Mouse (Mus musculus) limb, embryonic 10.5 days (tissue): ENCODE results near the gene Fgf22. TPM values are rescaled to one million over a fixed set of nuclear protein-coding genes. Genes with fewer than 3 reads are reported as not detected.

Experiments used
- DNase-seq: peaks from one replicate; pipeline ENCODE4 v3.0.0-alpha.2; 2017; ENCODE audit warnings: low spot score
- H3K27ac ChIP-seq: fragments of 300-500 bp; sonication (generic); 2 replicates; pipeline ENCODE4 v1.5.1; 2016; ENCODE audit warnings: mild to moderate bottlenecking
- H3K27me3 ChIP-seq: fragments of 300-500 bp; sonication (generic); 2 replicates; pipeline ENCODE4 v1.6.1; 2016; ENCODE audit warnings: low read depth, mild to moderate bottlenecking; ENCODE audit not compliant: poor library complexity, severe bottlenecking
- H3K36me3 ChIP-seq: fragments of 300-500 bp; sonication (generic); 2 replicates; pipeline ENCODE4 v1.6.1; 2016; ENCODE audit warnings: mild to moderate bottlenecking, moderate library complexity
- H3K4me1 ChIP-seq: fragments of 300-500 bp; sonication (generic); 2 replicates; pipeline ENCODE4 v1.6.1; 2016
- H3K4me3 ChIP-seq: fragments of 300-500 bp; sonication (generic); 2 replicates; pipeline ENCODE4 v1.5.1; 2016; ENCODE audit warnings: mild to moderate bottlenecking, moderate library complexity
- H3K9me3 ChIP-seq: fragments of 300-500 bp; sonication (generic); replicated peaks from 2 replicates; pipeline ENCODE4 v1.6.1; 2016; ENCODE audit warnings: mild to moderate bottlenecking
- WGBS: fragments of 180-500 bp; shearing (Covaris S2); methylation state at CpG from one replicate; pipeline ENCODE4 v1.1.7; 2016; 5-methylcytosine and 5-hydroxymethylcytosine counted together
- polyA plus RNA-seq: library from polyadenylated mRNA; unstranded; fragments of >200 nt; fragmentation: Nextera tagmentation; extraction: Ambion mirVana; gene quantifications from 2 replicates; pipeline ENCODE4 v1.2.1, GENCODE M21; 2016

Gene Fgf22
- polyA plus RNA-seq, 1 experiment from 2014 or later, result 0.28 TPM

- Histone ChIP-seq H3K4me1 (peaks cover 66% of the 10 kb centered on the region), H3K4me3 (peak overlapping the region; percentile 21; the same call in 1 of the 2 replicates)
- WGBS, result 49% methylated on average over 11 of the region's 11 CpGs
Observed at GRCm38 (mm10) chr10:79805636-79806035, 50.8 kb downstream of the Fgf22 start.

DNA sequence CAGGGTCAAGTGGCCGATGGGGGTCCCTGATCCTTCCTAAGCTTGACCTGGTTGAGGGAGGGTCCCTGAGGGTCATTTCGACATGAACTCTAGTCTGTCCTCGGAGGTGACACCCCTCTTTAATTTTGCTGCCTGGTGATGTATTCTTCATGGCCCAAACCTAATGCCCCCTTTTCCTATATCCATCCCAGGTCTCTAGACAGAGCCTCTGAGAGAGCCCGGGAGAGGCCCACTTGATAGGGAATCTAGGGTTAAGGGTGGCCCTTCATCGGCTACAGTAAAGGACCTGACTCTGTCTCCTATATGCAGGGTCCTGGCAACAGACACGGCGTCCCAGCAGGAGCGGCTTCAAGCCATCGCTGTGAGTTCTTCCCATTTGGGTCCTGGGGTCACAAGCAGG, 51.5 kb downstream of the Fgf22 start:
- Histone ChIP-seq H3K4me1 (peaks cover 62% of the 10 kb centered on the region), H3K27ac (peak overlapping the region; percentile 77; the same call in 1 of the 2 replicates), H3K27me3 (no peaks in the 10 kb centered on the region), H3K9me3 (no peaks in the 10 kb centered on the region), H3K36me3 (peaks cover 50% of the 10 kb centered on the region), H3K4me3 (no peak overlapping the region)
- WGBS, result 90% methylated on average over 9 of the region's 9 CpGs
- DNase-seq, result no peak

More at GRCm38 (mm10) chr10:79805636-79806035, 50.8 kb downstream of the Fgf22 start:
- H3K9me3 ChIP-seq, result no peaks in the 10 kb centered on the region
- no peak for DNase-seq
- peaks cover 47% of the 10 kb centered on the region for H3K36me3 ChIP-seq
- no peaks in the 10 kb centered on the region for H3K27me3 ChIP-seq
- peak overlapping the region; percentile 77; the same call in 1 of the 2 replicates for H3K27ac ChIP-seq

DNA sequence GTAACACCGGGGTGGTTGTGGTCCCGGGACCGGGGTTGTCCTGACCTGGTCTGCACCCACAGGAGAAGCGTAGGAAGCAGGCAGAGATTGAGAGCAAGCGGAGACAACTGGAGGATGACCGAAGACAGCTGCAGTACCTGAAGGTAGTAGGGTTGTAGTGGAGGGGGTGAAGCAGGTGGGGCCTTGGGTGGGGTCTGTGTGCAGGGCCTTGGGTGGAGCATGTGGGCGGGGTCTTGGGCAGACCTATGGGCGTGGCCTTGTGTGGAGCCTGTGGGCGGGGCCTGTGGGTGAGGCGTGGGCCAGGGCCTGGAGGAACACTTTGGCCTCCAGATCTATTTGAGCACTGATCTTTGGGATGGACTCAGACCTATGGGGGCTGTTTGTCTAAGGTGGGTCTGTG, 52.1 kb downstream of the Fgf22 start:
- peaks cover 55% of the 10 kb centered on the region for H3K4me1 ChIP-seq
- H3K27ac ChIP-seq, result peak overlapping the region; percentile 77
- no peaks in the 10 kb centered on the region for H3K9me3 ChIP-seq
- DNase-seq, result no peak
- H3K27me3 ChIP-seq, result no peaks in the 10 kb centered on the region
- WGBS, result 86% methylated on average over 10 of the region's 10 CpGs
- peaks cover 56% of the 10 kb centered on the region for H3K36me3 ChIP-seq
- 0 out of 2 replicates have a peak overlapping the region, but pooled peaks have one; percentile 11 for H3K4me3 ChIP-seq

- H3K9me3 ChIP-seq, result no peaks in the 10 kb centered on the region
- H3K27me3 ChIP-seq, result no peaks in the 10 kb centered on the region
- 63% methylated on average over 11 of the region's 11 CpGs for WGBS
- peaks cover 64% of the 10 kb centered on the region for H3K36me3 ChIP-seq
- peak overlapping the region; percentile 77; the same call in 1 of the 2 replicates for H3K27ac ChIP-seq
- 0 out of 2 replicates have a peak overlapping the region, but pooled peaks have one; percentile 4 for H3K4me3 ChIP-seq
- H3K4me1 ChIP-seq, result peaks cover 47% of the 10 kb centered on the region
- no peak for DNase-seq
Observed at GRCm38 (mm10) chr10:79807826-79808225, 53.0 kb downstream of the Fgf22 start.

Other genes starting within 250 kb of the Fgf22 start
- gene Plpp2, start 221.3 kb upstream of the Fgf22 start, polyA plus RNA-seq, result 26.6 and 29.3 TPM in 2 replicates
- 71.3 and 79.8 TPM in 2 replicates for gene Mier2, start 199.9 kb upstream of the Fgf22 start, polyA plus RNA-seq
- not detected in 2 replicates for gene Theg, start 167.7 kb upstream of the Fgf22 start, polyA plus RNA-seq
- not detected in 2 replicates for gene C2cd4c, start 141.1 kb upstream of the Fgf22 start, polyA plus RNA-seq
- gene Shc2, start 117.2 kb upstream of the Fgf22 start, polyA plus RNA-seq, result 7.8 and 8.6 TPM in 2 replicates
- gene Odf3l2, start 109.3 kb upstream of the Fgf22 start, polyA plus RNA-seq, result not detected in 2 replicates
- 3.7 and 6.4 TPM in 2 replicates for gene Madcam1, start 90.5 kb upstream of the Fgf22 start, polyA plus RNA-seq
- 68.0 and 73.0 TPM in 2 replicates for gene Tpgs1, start 85.7 kb upstream of the Fgf22 start, polyA plus RNA-seq
- gene Cdc34, start 72.9 kb upstream of the Fgf22 start, polyA plus RNA-seq, result 209 and 259 TPM in 2 replicates
- gene Gzmm, start 66.1 kb upstream of the Fgf22 start, polyA plus RNA-seq, result 0.76 and 0.94 TPM in 2 replicates
- 642 and 664 TPM in 2 replicates for gene Bsg, start 50.6 kb upstream of the Fgf22 start, polyA plus RNA-seq
- gene Hcn2, start 38.4 kb upstream of the Fgf22 start, polyA plus RNA-seq, result 0.04 TPM in 1 of 2 replicates, not detected in the other
- 58.6 and 61.2 TPM in 2 replicates for gene Polrmt, start 8.5 kb upstream of the Fgf22 start, polyA plus RNA-seq
- 141 and 151 TPM in 2 replicates for gene Rnf126, start 11.9 kb downstream of the Fgf22 start, polyA plus RNA-seq
- 1.8 and 2.3 TPM in 2 replicates for gene Fstl3, start 22.2 kb downstream of the Fgf22 start, polyA plus RNA-seq
- gene Prss57, start 35.9 kb downstream of the Fgf22 start, polyA plus RNA-seq, result 0.19 TPM in 1 of 2 replicates, not detected in the other
- gene Palm, start 38.5 kb downstream of the Fgf22 start, polyA plus RNA-seq, result 121 and 126 TPM in 2 replicates
- 0.60 TPM in 1 of 2 replicates, not detected in the other for gene Misp, start 65.9 kb downstream of the Fgf22 start, polyA plus RNA-seq
- 485 and 494 TPM in 2 replicates for gene Ptbp1, start 99.4 kb downstream of the Fgf22 start, polyA plus RNA-seq
- gene Prtn3, start 119.4 kb downstream of the Fgf22 start, polyA plus RNA-seq, result 9.1 and 15.3 TPM in 2 replicates
- gene Plppr3, start 119.6 kb downstream of the Fgf22 start, polyA plus RNA-seq, result 108 and 140 TPM in 2 replicates
- gene Elane, start 131.2 kb downstream of the Fgf22 start, polyA plus RNA-seq, result not detected in 2 replicates
- gene Cfd, start 135.8 kb downstream of the Fgf22 start, polyA plus RNA-seq, result not detected in 2 replicates
- gene Med16, start 153.8 kb downstream of the Fgf22 start, polyA plus RNA-seq, result 63.6 and 67.1 TPM in 2 replicates
- gene Gm26602, start 155.8 kb downstream of the Fgf22 start, polyA plus RNA-seq, result not detected in 2 replicates
- 0.31 and 0.49 TPM in 2 replicates for gene Kiss1r, start 161.9 kb downstream of the Fgf22 start, polyA plus RNA-seq
- 116 and 143 TPM in 2 replicates for gene R3hdm4, start 166.1 kb downstream of the Fgf22 start, polyA plus RNA-seq
- 18.2 and 29.4 TPM in 2 replicates for gene Arid3a, start 172.0 kb downstream of the Fgf22 start, polyA plus RNA-seq
- gene Wdr18, start 205.1 kb downstream of the Fgf22 start, polyA plus RNA-seq, result 174 and 201 TPM in 2 replicates
- 0.28 and 0.40 TPM in 2 replicates for gene Grin3b, start 215.6 kb downstream of the Fgf22 start, polyA plus RNA-seq
- gene Tmem259, start 229.3 kb downstream of the Fgf22 start, polyA plus RNA-seq, result 14.9 and 16.4 TPM in 2 replicates
- gene Cnn2, start 233.5 kb downstream of the Fgf22 start, polyA plus RNA-seq, result 261 and 301 TPM in 2 replicates
- gene Abca7, start 241.4 kb downstream of the Fgf22 start, polyA plus RNA-seq, result 2.0 and 2.3 TPM in 2 replicates